Mouse (Mus musculus): ENCODE data around the gene Ptprc.

Gene Ptprc

GRCm38 (mm10) chr1:138037484-138037883 is 138.0 kb downstream of the Ptprc start:
- no peak for DNase-seq

DNA sequence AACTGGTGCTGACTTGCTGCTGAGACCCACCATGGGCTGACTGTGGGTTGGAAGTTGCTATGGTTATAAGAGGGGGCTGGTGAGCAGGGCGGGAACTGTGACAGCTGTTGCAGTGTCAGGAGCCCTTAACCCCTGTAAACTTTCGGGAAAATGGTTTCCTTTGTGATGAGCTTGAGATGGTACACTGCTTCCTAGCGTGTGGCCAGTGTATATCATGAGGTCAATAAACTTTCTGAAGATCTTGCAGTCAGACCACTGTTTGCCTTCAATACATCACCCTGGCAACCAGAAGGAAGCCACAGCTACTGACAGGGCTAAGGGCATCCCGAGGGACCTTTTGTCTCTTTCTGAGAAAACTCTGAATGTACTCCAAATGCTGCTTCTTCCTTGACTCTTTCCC is 145.9 kb downstream of the Ptprc start:
- DNase-seq: no peak

- no peak for DNase-seq
These were observed 150.2 kb downstream of the Ptprc start for GRCm38 (mm10) chr1:138025298-138025697.

DNA sequence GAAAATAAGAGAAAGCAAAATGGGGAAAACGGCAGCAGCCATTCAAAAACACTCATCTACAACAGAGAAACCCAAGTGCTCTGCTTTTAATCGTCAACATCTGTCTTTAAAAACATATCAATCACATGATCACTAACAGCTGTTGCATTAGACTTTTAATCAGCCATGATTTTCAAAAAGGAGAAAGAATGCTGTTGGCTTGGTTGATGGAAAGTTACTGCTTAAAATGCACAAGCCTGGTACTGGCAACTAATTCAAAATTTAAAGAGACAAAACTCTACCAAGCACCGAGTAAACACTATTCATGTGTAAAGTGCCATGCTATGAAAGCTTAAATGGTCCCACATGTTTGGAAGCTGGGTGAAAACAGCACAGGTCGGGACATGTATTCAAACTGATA is 151.9 kb downstream of the Ptprc start:
- no peak for DNase-seq

DNA sequence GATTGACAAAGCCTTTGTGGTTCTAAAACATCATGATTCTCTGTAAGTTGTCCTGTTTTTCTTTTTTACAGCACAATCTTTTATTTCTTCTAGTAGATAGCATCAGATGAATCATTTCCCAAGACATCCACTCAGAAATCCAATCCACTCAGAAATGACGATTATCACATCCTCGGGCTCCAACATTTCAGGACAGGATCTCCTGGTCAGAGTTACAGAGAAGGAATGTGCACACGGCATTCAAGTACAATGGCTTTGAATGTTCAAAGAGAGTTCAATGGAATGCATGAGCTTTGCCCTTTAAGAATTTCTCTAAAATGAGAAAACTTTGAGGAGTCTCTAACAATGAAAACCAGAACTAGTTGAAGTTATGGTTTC is 152.6 kb downstream of the Ptprc start:
- DNase-seq: no peak

DNA sequence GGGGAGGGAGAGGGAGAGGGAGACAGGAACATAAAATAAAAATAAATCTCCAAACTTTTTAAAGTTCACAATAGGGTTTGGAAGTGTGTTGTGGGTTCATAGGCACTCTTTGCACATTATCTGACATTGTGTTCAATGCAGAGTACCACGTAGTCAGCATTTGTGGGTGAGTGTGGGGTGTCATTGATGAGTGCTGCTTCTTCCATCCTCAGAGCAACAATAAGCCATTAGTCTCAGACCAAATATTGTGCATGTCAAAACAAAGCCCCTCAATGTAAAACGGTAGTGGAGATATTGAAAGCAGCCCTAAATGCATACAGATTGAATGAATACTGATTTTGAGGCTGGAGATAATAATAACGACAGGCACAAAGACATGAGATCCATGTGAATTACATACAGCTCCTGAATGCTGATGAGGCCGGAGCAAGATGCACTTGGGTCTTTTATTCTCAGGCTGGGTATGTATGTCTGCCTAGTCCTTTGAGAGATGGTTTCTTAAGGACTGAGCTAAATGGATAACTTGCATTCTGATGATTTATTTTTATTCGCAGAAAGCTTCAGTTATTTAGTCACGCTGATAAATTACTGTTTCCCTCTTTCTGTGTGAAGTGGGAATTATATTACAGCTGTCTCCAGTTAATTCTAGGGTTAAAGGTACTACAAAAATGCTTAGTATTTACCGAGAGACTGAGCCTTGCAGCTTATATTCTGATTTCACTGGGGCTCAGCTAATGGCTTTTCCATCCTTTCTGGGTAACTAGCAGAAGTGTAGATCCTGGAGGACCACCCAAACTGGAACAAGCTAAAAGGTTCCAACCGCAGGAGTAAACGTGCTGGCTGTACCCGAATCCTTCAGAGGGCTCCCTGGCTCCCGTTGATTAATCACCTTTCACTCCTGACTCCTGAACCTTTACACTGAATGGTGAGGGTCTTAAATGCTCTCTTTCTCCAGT is 153.3 kb downstream of the Ptprc start:
- DNase-seq: no peak

Data from cerebellum, postnatal 14 days (tissue).